Comparison of ENCODE assay signal across 8 mouse cellular contexts in genomic region chr17:45573780-45574123, GRCm38 (mm10). TPM values are rescaled to one million over a fixed set of nuclear protein-coding genes. Genes with fewer than 3 reads are reported as not detected.
DNase-seq lines count a peak whose midpoint lies in the region; ATAC-seq lines count a peak whose summit lies in the region.

No protein-coding gene starts in this region.

- H3K4me1 ChIP-seq in heart, embryonic 14.5 days (ENCODE audit: control insufficient read depth in 2 of 2, insufficient read depth in 2 of 2, low read length in 2 of 2), result peaks cover 13 to 36% of the 10 kb centered on the region in 2 experiments
- H3K4me1 ChIP-seq in liver, embryonic 13.5 days (replicated peaks), result peaks cover 69% of the 10 kb centered on the region
- peaks cover 37% of the 10 kb centered on the region for H3K4me1 ChIP-seq in stomach, embryonic 15.5 days

- no peaks in the 10 kb centered on the region for H3K27me3 ChIP-seq in heart, embryonic 14.5 days (ENCODE audit: control insufficient read depth, insufficient read depth, low read length)
- H3K27me3 ChIP-seq in liver, embryonic 13.5 days, result no peaks in the 10 kb centered on the region
- H3K27me3 ChIP-seq in stomach, embryonic 15.5 days (replicated peaks), result no peaks in the 10 kb centered on the region

- peak overlapping the region; percentile 99 for H3K27ac ChIP-seq in heart, embryonic 14.5 days (replicated peaks in 1 of 2; ENCODE audit: control insufficient read depth in 1 of 2, insufficient read depth in 1 of 2, low read depth in 2 of 2, low read length in 2 of 2)
- peak overlapping the region; percentile 95 for H3K27ac ChIP-seq in liver, embryonic 13.5 days
- H3K27ac ChIP-seq in stomach, embryonic 15.5 days, result peak overlapping the region; percentile 99

- under 1% methylated on average over 18 of the region's 18 CpGs for WGBS in heart, embryonic 14.5 days
- under 1% methylated on average over 17 of the region's 18 CpGs for WGBS in liver, embryonic 13.5 days (ENCODE audit: insufficient replicate concordance)
- 0% methylated on average over 18 of the region's 18 CpGs for WGBS in stomach, embryonic 15.5 days

- H3K9ac ChIP-seq in heart, embryonic 14.5 days (ENCODE audit: low read length), result peak overlapping the region; percentile 100
- peak overlapping the region; percentile 98 for H3K9ac ChIP-seq in liver, embryonic 13.5 days
- H3K9ac ChIP-seq in stomach, embryonic 15.5 days, result peak overlapping the region; percentile 73

- H3K36me3 ChIP-seq in heart, embryonic 14.5 days (ENCODE audit: control insufficient read depth, insufficient read depth, low read length), result peaks cover 34% of the 10 kb centered on the region
- peaks cover 34% of the 10 kb centered on the region for H3K36me3 ChIP-seq in liver, embryonic 13.5 days
- H3K36me3 ChIP-seq in stomach, embryonic 15.5 days, result peaks cover 31% of the 10 kb centered on the region

- DNase-seq in CD8-positive naive resting alpha-beta T cell, adult 2 months (ENCODE audit: low read depth in 2 of 2, low spot score in 2 of 2), result peak; percentile 88 to 91
- DNase-seq in c-Kit-negative CD71-positive TER-119-positive erythroid progenitor cells, embryonic 14.5 days (ENCODE audit: low read depth, low spot score), result peak; percentile 75
- DNase-seq in fibroblast of lung, adult 2 months (ENCODE audit: low read depth), result peak; percentile 69
- DNase-seq in kidney, postnatal 14 days, result peak; percentile 99
- DNase-seq in liver, embryonic 13.5 days, result peak; percentile 91
- peak; percentile 97 for DNase-seq in neural tube, embryonic 10.5 days (ENCODE audit: extremely low spot score, low spot score)

- peak overlapping the region; percentile 97 to 100 for H3K4me3 ChIP-seq in heart, embryonic 14.5 days (ENCODE audit: control insufficient read depth in 1 of 2, insufficient read depth in 1 of 2, low read depth in 1 of 2, low read length in 2 of 2)
- peak overlapping the region; percentile 96 for H3K4me3 ChIP-seq in liver, embryonic 13.5 days (replicated peaks)
- H3K4me3 ChIP-seq in stomach, embryonic 15.5 days (replicated peaks), result peak overlapping the region; percentile 99

- no peaks in the 10 kb centered on the region for H3K9me3 ChIP-seq in heart, embryonic 14.5 days (ENCODE audit: control insufficient read depth, low read length)
- no peaks in the 10 kb centered on the region for H3K9me3 ChIP-seq in liver, embryonic 13.5 days (replicated peaks)
- no peaks in the 10 kb centered on the region for H3K9me3 ChIP-seq in stomach, embryonic 15.5 days

- peak; percentile 71 for ATAC-seq in heart, embryonic 14.5 days (ENCODE audit: insufficient number of reproducible peaks, insufficient read depth, low FRiP score, low read depth)
- ATAC-seq in liver, embryonic 13.5 days (ENCODE audit: low read depth), result peak; percentile 62
- ATAC-seq in stomach, embryonic 15.5 days (ENCODE audit: insufficient read depth, low FRiP score, low read depth), result peak; percentile 44

- peak overlapping the region; percentile 92 for H3K4me2 ChIP-seq in heart, embryonic 14.5 days (ENCODE audit: low read length)
- peak overlapping the region; percentile 97 for H3K4me2 ChIP-seq in liver, embryonic 13.5 days
- H3K4me2 ChIP-seq in stomach, embryonic 15.5 days, result peak overlapping the region; percentile 84

RNA-seq across cellular contexts. Expression of gene Hsp90ab1, which starts 0.7 kb away (rescaled TPM):
- polyA plus RNA-seq in heart, embryonic 14.5 days (2014; fragmentation: Nextera tagmentation; extraction: Ambion mirVana), result 1,215 and 1,233 TPM in 2 replicates
- polyA plus RNA-seq in liver, embryonic 13.5 days (2015; fragmentation: Nextera tagmentation; extraction: Ambion mirVana), result 1,012 and 1,064 TPM in 2 replicates
- 1,532 and 1,551 TPM in 2 replicates for polyA plus RNA-seq in stomach, embryonic 15.5 days (2015; fragmentation: Nextera tagmentation; extraction: Ambion mirVana)

RNA-seq across cellular contexts. Expression of gene Slc35b2, which starts 10.1 kb away (rescaled TPM):
- 91.3 and 92.4 TPM in 2 replicates for polyA plus RNA-seq in heart, embryonic 14.5 days (2014; fragmentation: Nextera tagmentation; extraction: Ambion mirVana)
- 58.0 and 58.6 TPM in 2 replicates for polyA plus RNA-seq in liver, embryonic 13.5 days (2015; fragmentation: Nextera tagmentation; extraction: Ambion mirVana)
- polyA plus RNA-seq in stomach, embryonic 15.5 days (2015; fragmentation: Nextera tagmentation; extraction: Ambion mirVana), result 115 and 131 TPM in 2 replicates

RNA-seq across cellular contexts. Expression of gene Nfkbie, which starts 18.2 kb away (rescaled TPM):
- polyA plus RNA-seq in heart, embryonic 14.5 days (2014; fragmentation: Nextera tagmentation; extraction: Ambion mirVana), result 2.7 and 2.9 TPM in 2 replicates
- polyA plus RNA-seq in liver, embryonic 13.5 days (2015; fragmentation: Nextera tagmentation; extraction: Ambion mirVana), result 1.4 and 1.6 TPM in 2 replicates
- polyA plus RNA-seq in stomach, embryonic 15.5 days (2015; fragmentation: Nextera tagmentation; extraction: Ambion mirVana), result 4.3 and 4.4 TPM in 2 replicates

RNA-seq across cellular contexts. Expression of gene Tmem151b, which starts 24.3 kb away (rescaled TPM):
- polyA plus RNA-seq in heart, embryonic 14.5 days (2014; fragmentation: Nextera tagmentation; extraction: Ambion mirVana), result 0.47 and 0.55 TPM in 2 replicates
- 0.14 and 0.17 TPM in 2 replicates for polyA plus RNA-seq in liver, embryonic 13.5 days (2015; fragmentation: Nextera tagmentation; extraction: Ambion mirVana)
- 2.3 and 2.5 TPM in 2 replicates for polyA plus RNA-seq in stomach, embryonic 15.5 days (2015; fragmentation: Nextera tagmentation; extraction: Ambion mirVana)

RNA-seq across cellular contexts. Expression of gene Slc29a1, which starts 25.7 kb away (rescaled TPM):
- 84.7 and 87.8 TPM in 2 replicates for polyA plus RNA-seq in heart, embryonic 14.5 days (2014; fragmentation: Nextera tagmentation; extraction: Ambion mirVana)
- 215 and 233 TPM in 2 replicates for polyA plus RNA-seq in liver, embryonic 13.5 days (2015; fragmentation: Nextera tagmentation; extraction: Ambion mirVana)
- polyA plus RNA-seq in stomach, embryonic 15.5 days (2015; fragmentation: Nextera tagmentation; extraction: Ambion mirVana), result 83.4 and 88.9 TPM in 2 replicates

Comparison
In these comparisons a context has a peak if more than half of its experiments do, and no peak if none do; other contexts are left out.
1. Peak in every context shown above with its lines: DNase-seq, ATAC-seq, H3K4me3 ChIP-seq and H3K27ac ChIP-seq.